Mouse (Mus musculus) left cerebral cortex, adult 2 months (tissue): ENCODE measurements around the gene Epha3. TPM values are rescaled to one million over a fixed set of nuclear protein-coding genes. Genes with fewer than 3 reads are reported as not detected.

Experiments used
- DNase-seq, 2 experiments: peaks; one replicate each; pipeline ENCODE4 v3.0.0; 2021 to 2022; ENCODE audit warnings: low spot score in 2 of 2, mixed read lengths in 1 of 2; ENCODE audit errors: extremely low spot score in 1 of 2
- H3K27ac ChIP-seq: fragments of 200-600 bp; 2 replicates; pipeline ENCODE4 v1.8.1; 2022
- H3K4me3 ChIP-seq: fragments of 200-600 bp; 2 replicates; pipeline ENCODE4 v1.8.1; 2022
- CTCF ChIP-seq: fragments of 200-600 bp; IDR thresholded peaks from 2 replicates; pipeline ENCODE4 v1.8.1; 2022; ENCODE audit warnings: antibody characterized with exemption, mild to moderate bottlenecking, moderate library complexity
- intact Hi-C: fragments of 180-260 bp; cut with DNase I; formaldehyde crosslinking; loops from one replicate; pipeline ENCODE4 v1.15.1; 2025
- total RNA-seq, 2 experiments: library from RNA; stranded (reverse); gene quantifications; 2 replicates each; pipeline ENCODE4 v1.2.3; 2021

Gene Epha3
- total RNA-seq, 2 experiments from 2014 or later, result 11.8 to 16.1 TPM

DNA sequence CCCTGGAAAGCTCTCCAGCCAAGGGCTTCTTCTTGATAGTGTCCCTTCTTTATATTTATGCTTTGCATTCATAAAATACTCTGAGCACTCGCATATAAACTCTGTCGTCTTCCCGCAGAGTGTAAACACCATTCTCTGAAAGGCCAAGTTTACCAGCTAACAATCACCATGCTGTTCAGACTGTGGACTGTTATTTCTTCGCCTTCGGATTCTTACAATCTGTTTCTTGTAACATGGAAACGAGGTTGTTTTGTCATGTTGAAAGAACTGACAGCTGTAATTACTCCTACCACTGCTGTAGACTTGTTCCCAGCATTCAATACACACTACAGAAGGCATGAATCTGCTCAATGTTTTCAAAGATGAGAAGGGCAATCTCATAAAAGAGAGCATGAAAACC is 46.4 kb downstream of the Epha3 start:
- Histone ChIP-seq H3K27ac (no peak overlapping the region), H3K4me3 (no peak overlapping the region)
- no peak for DNase-seq
- TF ChIP-seq CTCF, result no peak
- intact Hi-C loops, result no loop called here

GRCm38 (mm10) chr16:63816672-63817071 is 47.3 kb downstream of the Epha3 start:
- H3K27ac ChIP-seq, result no peak overlapping the region
- TF ChIP-seq CTCF, result no peak
- no peak for DNase-seq
- intact Hi-C loops, result no loop called here
- no peak overlapping the region for H3K4me3 ChIP-seq

GRCm38 (mm10) chr16:63809871-63810270 is 54.1 kb downstream of the Epha3 start:
- DNase-seq, result no peak
- H3K4me3 ChIP-seq, result no peak overlapping the region
- no peak overlapping the region for H3K27ac ChIP-seq
- no peak for TF ChIP-seq CTCF
- intact Hi-C loops, result no loop called here

DNA sequence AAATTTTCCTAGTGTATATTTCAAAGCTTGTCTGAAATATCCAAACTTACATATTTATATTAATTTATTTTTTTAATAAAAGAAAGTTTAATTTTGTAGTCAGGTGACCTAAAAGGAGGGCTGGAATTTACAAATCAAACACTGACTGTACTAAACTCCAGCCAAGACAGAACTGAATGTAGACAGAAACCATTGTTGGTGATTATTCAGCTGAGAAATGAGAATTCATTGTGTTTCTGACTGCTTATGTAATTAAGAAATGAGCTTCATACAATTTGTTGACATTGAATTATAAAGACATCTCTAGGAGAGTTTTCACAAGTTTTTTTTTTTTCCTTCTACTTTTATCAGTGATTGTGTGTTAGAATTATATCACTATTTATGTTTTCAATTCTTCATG is 55.0 kb downstream of the Epha3 start:
- TF ChIP-seq CTCF, result no peak
- no peak overlapping the region for H3K4me3 ChIP-seq

GRCm38 (mm10) chr16:63806437-63807129 is 57.4 kb downstream of the Epha3 start:
- TF ChIP-seq CTCF, result no peak
- Histone ChIP-seq H3K27ac (no peak overlapping the region), H3K4me3 (no peak overlapping the region)
- DNase-seq, result no peak
- intact Hi-C loops, result no loop called here

More for the DNA sequence above, 55.0 kb downstream of the Epha3 start:
- no peak overlapping the region for H3K27ac ChIP-seq
- DNase-seq, result no peak
- intact Hi-C loops, result no loop called here

- no peak for DNase-seq
- intact Hi-C loops, result no loop called here
- Histone ChIP-seq H3K27ac (no peak overlapping the region), H3K4me3 (no peak overlapping the region)
- no peak for TF ChIP-seq CTCF
Measured at GRCm38 (mm10) chr16:63806025-63806424, 58.0 kb downstream of the Epha3 start.

DNA sequence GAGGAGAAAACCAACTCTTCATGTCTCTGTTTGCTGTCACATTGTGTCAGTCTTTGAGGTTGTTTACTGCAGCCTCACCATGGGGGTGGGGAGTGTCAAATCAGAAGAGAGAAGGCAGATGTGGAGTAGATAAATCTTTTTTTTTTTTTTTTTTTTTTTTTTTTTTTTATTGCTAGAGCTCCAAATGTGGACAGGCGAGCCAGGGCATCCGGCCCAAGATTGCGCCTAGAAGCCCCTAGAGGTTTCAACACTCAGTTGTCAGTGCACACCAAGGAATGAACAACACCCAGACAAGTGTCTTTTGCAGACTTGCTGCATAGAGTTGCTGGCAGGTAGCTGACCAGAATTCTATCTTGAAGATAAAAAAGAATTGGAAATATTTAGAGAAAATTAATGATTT is 62.5 kb downstream of the Epha3 start:
- TF ChIP-seq CTCF, result no peak
- Histone ChIP-seq H3K4me3 (no peak overlapping the region), H3K27ac (no peak overlapping the region)
- DNase-seq, result no peak
- intact Hi-C loops, result no loop called here

DNA sequence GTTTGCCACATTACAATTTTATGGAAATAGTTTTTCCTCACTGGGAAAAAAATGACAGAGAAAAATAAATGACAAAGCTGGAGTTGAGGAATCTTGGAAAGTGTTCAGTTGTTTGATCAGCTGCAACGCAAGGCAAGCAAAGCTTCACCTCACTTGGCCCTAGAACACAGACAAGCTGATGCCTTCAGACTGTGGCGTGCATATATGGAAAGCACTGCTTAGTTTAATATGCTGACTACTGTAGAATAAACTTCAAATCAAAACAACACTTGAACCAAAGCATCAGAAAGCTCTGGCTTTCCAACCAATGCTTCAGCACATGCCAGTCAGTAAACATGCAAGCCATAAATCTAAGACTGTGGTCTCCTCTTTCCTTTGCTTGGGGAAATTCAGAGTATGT is 65.6 kb downstream of the Epha3 start:
- no peak overlapping the region for H3K4me3 ChIP-seq
- H3K27ac ChIP-seq, result no peak overlapping the region
- DNase-seq, result no peak
- intact Hi-C loops, result no loop called here
- no peak for TF ChIP-seq CTCF

DNA sequence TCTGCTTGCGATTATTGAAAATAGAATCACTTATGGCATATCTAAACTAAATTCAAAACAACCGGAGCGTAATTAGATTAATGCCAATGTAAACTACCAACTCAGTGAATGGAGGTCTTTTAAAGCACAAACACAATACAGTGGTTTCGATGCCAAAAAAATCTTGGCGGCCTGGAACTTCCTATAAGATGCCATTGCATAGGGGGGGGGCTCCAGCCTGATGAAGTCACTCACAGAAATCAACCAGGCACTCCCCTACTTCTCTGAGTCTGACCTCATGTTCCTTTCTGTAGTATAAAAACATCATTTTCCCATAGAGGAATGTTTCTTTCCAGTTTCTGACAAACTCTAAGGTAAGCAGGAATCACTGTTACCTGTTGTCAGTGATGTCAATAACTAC is 69.7 kb downstream of the Epha3 start:
- H3K4me3 ChIP-seq, result no peak overlapping the region
- no peak overlapping the region for H3K27ac ChIP-seq
- intact Hi-C loops, result no loop called here
- DNase-seq, result no peak
- TF ChIP-seq CTCF, result no peak

DNA sequence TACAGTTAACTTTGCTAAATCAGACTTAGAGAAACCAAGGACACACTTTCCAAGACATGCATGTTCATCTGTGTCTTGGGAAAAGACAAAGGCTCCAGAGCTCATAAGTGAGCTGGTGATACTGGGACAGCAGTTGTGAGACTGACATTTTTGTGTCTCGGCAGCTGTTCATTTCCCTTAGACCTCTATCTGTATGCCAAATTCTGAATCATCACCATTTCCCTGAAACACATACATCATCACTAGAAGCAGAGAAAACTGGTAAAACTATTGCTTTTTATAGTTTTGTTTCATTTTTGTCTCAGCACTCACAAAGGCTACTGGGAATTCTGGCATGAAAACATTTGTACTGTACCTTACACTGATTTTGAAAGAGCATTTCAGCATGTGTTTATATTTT is 70.2 kb downstream of the Epha3 start:
- DNase-seq, result no peak
- no peak for TF ChIP-seq CTCF
- intact Hi-C loops, result no loop called here
- Histone ChIP-seq H3K4me3 (no peak overlapping the region), H3K27ac (no peak overlapping the region)

DNA sequence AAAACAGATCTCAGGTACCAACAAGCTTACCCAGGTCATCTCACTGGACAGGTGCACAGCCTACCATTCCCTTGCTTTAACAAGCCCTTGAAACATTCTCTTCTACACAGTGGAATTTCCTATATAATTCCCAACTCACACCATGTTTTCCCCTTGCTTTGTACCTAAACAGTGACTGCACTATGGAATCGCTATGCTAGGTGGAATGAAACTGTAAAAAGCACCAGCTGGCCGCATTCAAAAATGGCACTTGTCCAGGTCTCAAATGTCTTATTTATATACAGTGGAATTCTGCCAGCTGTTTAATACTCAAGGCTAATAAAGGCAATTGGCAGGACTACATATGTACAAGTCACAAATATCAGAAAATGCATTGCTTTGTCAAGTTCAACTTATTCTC is 71.9 kb downstream of the Epha3 start:
- TF ChIP-seq CTCF, result no peak
- DNase-seq, result no peak
- H3K27ac ChIP-seq, result no peak overlapping the region
- no peak overlapping the region for H3K4me3 ChIP-seq
- intact Hi-C loops, result no loop called here

- intact Hi-C loops, result no loop called here
- no peak overlapping the region for H3K27ac ChIP-seq
- no peak overlapping the region for H3K4me3 ChIP-seq
- no peak for TF ChIP-seq CTCF
- DNase-seq, result no peak
Measured at GRCm38 (mm10) chr16:63783544-63783943, 80.4 kb downstream of the Epha3 start.

DNA sequence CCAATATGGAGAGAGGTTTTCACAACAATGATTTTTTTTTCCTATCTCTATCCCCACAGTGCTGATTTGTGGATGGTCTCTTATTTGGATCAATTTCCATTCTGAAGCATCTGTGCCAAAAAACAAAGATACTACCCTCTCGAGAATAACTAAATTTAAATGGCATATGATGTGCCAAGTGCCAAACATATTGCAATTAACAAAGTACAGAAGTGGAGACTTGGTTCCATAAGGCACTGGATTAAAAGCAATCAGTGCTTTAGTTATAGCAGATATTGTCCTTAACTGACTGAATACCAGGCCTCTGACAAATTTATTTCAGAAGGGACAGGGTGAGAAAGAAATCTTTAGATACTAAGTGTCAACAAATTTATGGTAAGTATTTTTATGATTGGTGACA is 81.9 kb downstream of the Epha3 start:
- Histone ChIP-seq H3K27ac (no peak overlapping the region), H3K4me3 (no peak overlapping the region)
- no peak for DNase-seq
- intact Hi-C loops, result no loop called here
- TF ChIP-seq CTCF, result no peak
